In the genomic region with DNA sequence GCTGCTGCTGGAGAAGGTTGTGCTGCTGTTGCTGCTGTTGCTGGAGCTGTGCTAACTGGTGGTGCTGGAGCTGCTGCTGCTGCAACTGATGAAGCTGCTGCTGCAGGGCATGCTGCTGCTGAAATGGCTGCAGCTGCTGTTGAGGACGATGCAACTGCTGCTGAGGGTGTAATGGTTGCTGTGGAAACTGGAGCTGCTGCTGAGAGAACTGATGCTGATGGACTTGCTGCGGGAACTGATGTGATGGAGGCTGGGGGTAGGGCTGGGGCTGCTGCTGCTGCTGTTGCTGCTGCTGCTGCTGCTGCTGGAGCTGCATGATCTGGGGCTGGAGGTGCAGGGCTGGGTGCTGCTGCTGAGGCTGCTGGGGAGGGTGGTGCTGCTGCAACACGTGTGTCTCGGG, we compare ENCODE assay signal across 21 mouse cellular contexts. TPM values are rescaled to one million over a fixed set of nuclear protein-coding genes. Genes with fewer than 3 reads are reported as not detected.
DNase-seq lines count a peak whose midpoint lies in the region; ATAC-seq and TF ChIP-seq lines count a peak whose summit lies in the region.
"Had no signal": no experiment of that assay in that cellular context is flagged by ENCODE, and none has a peak within 500 bp of the region (broad histone marks: within the 10 kb centered on the region; RNA-seq: fewer than 3 reads in every experiment).

No protein-coding gene starts in this region.

- H3K36me3 ChIP-seq in forebrain, embryonic 15.5 days: peaks cover 53% of the 10 kb centered on the region
- peaks cover 94% of the 10 kb centered on the region for H3K36me3 ChIP-seq in forebrain, embryonic 13.5 days (ENCODE audit: poor library complexity, severe bottlenecking)
- peaks cover 82% of the 10 kb centered on the region for H3K36me3 ChIP-seq in midbrain, embryonic 13.5 days
- H3K36me3 ChIP-seq in midbrain, postnatal 0 days (ENCODE audit: insufficient read depth, low read length): peaks cover 35% of the 10 kb centered on the region
- H3K36me3 ChIP-seq in heart, embryonic 11.5 days (ENCODE audit: control insufficient read depth, insufficient read depth, low read length): peaks cover 41% of the 10 kb centered on the region

- TF ChIP-seq CTCF in midbrain, postnatal 0 days (IDR thresholded peaks at IDR 0.05): no peak
- no peak for TF ChIP-seq CTCF in brain, embryonic 14.5 days (IDR thresholded peaks at IDR 0.05; ENCODE audit: borderline replicate concordance, extremely low read depth, insufficient read depth, insufficient read length)

- H3K4me1 ChIP-seq in forebrain, embryonic 15.5 days: no peaks in the 10 kb centered on the region
- peaks cover 7% of the 10 kb centered on the region for H3K4me1 ChIP-seq in forebrain, embryonic 13.5 days
- H3K4me1 ChIP-seq in midbrain, embryonic 13.5 days (replicated peaks): peaks cover 19% of the 10 kb centered on the region
- no peaks in the 10 kb centered on the region for H3K4me1 ChIP-seq in midbrain, postnatal 0 days (ENCODE audit: insufficient read depth, low read length)
- H3K4me1 ChIP-seq in heart, embryonic 11.5 days (ENCODE audit: control insufficient read depth, insufficient read depth, low read length): peaks cover 7% of the 10 kb centered on the region
- H3K4me1 ChIP-seq: embryonic facial prominence, embryonic 15.5 days; intestine, embryonic 15.5 days had no signal

- WGBS in forebrain, embryonic 15.5 days: 74% methylated on average over 4 of the region's 4 CpGs
- 75% methylated on average over 4 of the region's 4 CpGs for WGBS in forebrain, embryonic 13.5 days
- WGBS in midbrain, embryonic 13.5 days: 74% methylated on average over 4 of the region's 4 CpGs
- WGBS in midbrain, postnatal 0 days: 73% methylated on average over 4 of the region's 4 CpGs
- 92% methylated on average over 4 of the region's 4 CpGs for WGBS in heart, embryonic 11.5 days (ENCODE audit: insufficient replicate concordance)

- DNase-seq in midbrain, postnatal 0 days (ENCODE audit: low spot score): no peak
- DNase-seq in brain, embryonic 14.5 days (ENCODE audit: low read depth): peak; percentile 42
- DNase-seq in thymus, postnatal 36 days: no peak
- DNase-seq: adrenal gland, adult 2 months; adrenal gland, postnatal 25 days; cerebellum, adult 11 months; cerebellum, adult 8-10 months; cerebellum, postnatal 14 days; embryo, embryonic 11 days; gastrocnemius, adult 2 months; gastrocnemius, postnatal 25 days; heart, postnatal 36 days had no signal

- H3K4me2 ChIP-seq in forebrain, embryonic 15.5 days (replicated peaks): no peak overlapping the region
- H3K4me2 ChIP-seq in forebrain, embryonic 13.5 days: no peak overlapping the region
- H3K4me2 ChIP-seq in midbrain, embryonic 13.5 days (replicated peaks): no peak overlapping the region
- no peak overlapping the region for H3K4me2 ChIP-seq in midbrain, postnatal 0 days (ENCODE audit: low read depth, low read length, poor library complexity, severe bottlenecking)
- no peak overlapping the region for H3K4me2 ChIP-seq in heart, embryonic 11.5 days
- H3K4me2 ChIP-seq: embryonic facial prominence, embryonic 15.5 days; heart, embryonic 13.5 days; hindbrain, embryonic 13.5 days; intestine, embryonic 15.5 days had no signal

- H3K9me3 ChIP-seq in forebrain, embryonic 15.5 days: no peaks in the 10 kb centered on the region
- no peaks in the 10 kb centered on the region for H3K9me3 ChIP-seq in forebrain, embryonic 13.5 days (replicated peaks)
- no peaks in the 10 kb centered on the region for H3K9me3 ChIP-seq in midbrain, embryonic 13.5 days
- no peaks in the 10 kb centered on the region for H3K9me3 ChIP-seq in midbrain, postnatal 0 days (ENCODE audit: low read length)
- H3K9me3 ChIP-seq in heart, embryonic 11.5 days (replicated peaks; ENCODE audit: control insufficient read depth, low read length): no peaks in the 10 kb centered on the region
- H3K9me3 ChIP-seq: embryonic facial prominence, embryonic 15.5 days; heart, embryonic 13.5 days; hindbrain, embryonic 13.5 days; intestine, embryonic 15.5 days had no signal

- H3K4me3 ChIP-seq in forebrain, embryonic 15.5 days: no peak overlapping the region
- H3K4me3 ChIP-seq in forebrain, embryonic 13.5 days: no peak overlapping the region
- no peak overlapping the region for H3K4me3 ChIP-seq in midbrain, embryonic 13.5 days (replicated peaks)
- H3K4me3 ChIP-seq in midbrain, postnatal 0 days (ENCODE audit: low read depth, low read length): no peak overlapping the region
- H3K4me3 ChIP-seq in heart, embryonic 11.5 days (ENCODE audit: low read depth, low read length): no peak overlapping the region
- H3K4me3 ChIP-seq: embryonic facial prominence, embryonic 15.5 days; erythroblast, embryonic 14.5 days; gastrocnemius, adult 2 months; heart, embryonic 13.5 days; hindbrain, embryonic 13.5 days; intestine, embryonic 15.5 days had no signal

- ATAC-seq in forebrain, embryonic 15.5 days (replicated peaks): 0 out of 2 replicates have a peak, but pooled peaks have one; percentile 41
- ATAC-seq in forebrain, embryonic 13.5 days: no peak
- 0 out of 2 replicates have a peak, but pooled peaks have one; percentile 20 for ATAC-seq in midbrain, embryonic 13.5 days
- no peak for ATAC-seq in midbrain, postnatal 0 days (ENCODE audit: low FRiP score)
- no peak for ATAC-seq in heart, embryonic 11.5 days (replicated peaks; ENCODE audit: insufficient number of reproducible peaks, low FRiP score, low TSS enrichment)
- ATAC-seq: intestine, embryonic 15.5 days had no signal

- no peak overlapping the region for H3K27ac ChIP-seq in forebrain, embryonic 15.5 days (replicated peaks)
- H3K27ac ChIP-seq in forebrain, embryonic 13.5 days: no peak overlapping the region
- peak overlapping the region; percentile 25; the same call in 1 of the 2 replicates for H3K27ac ChIP-seq in midbrain, embryonic 13.5 days
- H3K27ac ChIP-seq in midbrain, postnatal 0 days (ENCODE audit: low read depth, low read length): no peak overlapping the region
- no peak overlapping the region for H3K27ac ChIP-seq in heart, embryonic 11.5 days (ENCODE audit: low read depth, low read length)
- H3K27ac ChIP-seq: embryonic facial prominence, embryonic 15.5 days; gastrocnemius, adult 2 months; heart, embryonic 13.5 days; hindbrain, embryonic 13.5 days; intestine, embryonic 15.5 days had no signal

- H3K27me3 ChIP-seq in forebrain, embryonic 15.5 days: no peaks in the 10 kb centered on the region
- no peaks in the 10 kb centered on the region for H3K27me3 ChIP-seq in forebrain, embryonic 13.5 days
- no peaks in the 10 kb centered on the region for H3K27me3 ChIP-seq in midbrain, embryonic 13.5 days
- H3K27me3 ChIP-seq in midbrain, postnatal 0 days (ENCODE audit: insufficient read depth, low read length): no peaks in the 10 kb centered on the region
- H3K27me3 ChIP-seq in heart, embryonic 11.5 days (ENCODE audit: control insufficient read depth, insufficient read depth, low read length): no peaks in the 10 kb centered on the region
- H3K27me3 ChIP-seq: embryonic facial prominence, embryonic 15.5 days; heart, embryonic 13.5 days; hindbrain, embryonic 13.5 days; intestine, embryonic 15.5 days had no signal

- H3K9ac ChIP-seq in forebrain, embryonic 15.5 days (replicated peaks): no peak overlapping the region
- no peak overlapping the region for H3K9ac ChIP-seq in forebrain, embryonic 13.5 days
- no peak overlapping the region; the same call in 1 of the 2 replicates for H3K9ac ChIP-seq in midbrain, embryonic 13.5 days (replicated peaks)
- no peak overlapping the region for H3K9ac ChIP-seq in midbrain, postnatal 0 days (replicated peaks; ENCODE audit: low read length, poor library complexity, severe bottlenecking)
- H3K9ac ChIP-seq in heart, embryonic 11.5 days (ENCODE audit: low read depth, low read length): no peak overlapping the region
- H3K9ac ChIP-seq: embryonic facial prominence, embryonic 15.5 days; heart, embryonic 13.5 days; hindbrain, embryonic 13.5 days; intestine, embryonic 15.5 days had no signal

- no peak for TF ChIP-seq POLR2A in brain, embryonic 14.5 days (IDR thresholded peaks at IDR 0.05; ENCODE audit: borderline replicate concordance, extremely low read depth, insufficient read depth, insufficient read length, poor library complexity, severe bottlenecking)

RNA-seq across cellular contexts. Expression of gene Paxip1, which starts 25.7 kb away (rescaled TPM):
- 30.8 and 31.4 TPM in 2 replicates for polyA plus RNA-seq in forebrain, embryonic 15.5 days (2015; fragmentation: Nextera tagmentation; extraction: Ambion mirVana)
- 27.7 and 37.5 TPM in 2 replicates for polyA plus RNA-seq in forebrain, embryonic 13.5 days (2015; fragmentation: Nextera tagmentation; extraction: Ambion mirVana)
- 30.0 and 32.7 TPM in 2 replicates for polyA plus RNA-seq in midbrain, embryonic 13.5 days (2015; fragmentation: Nextera tagmentation; extraction: Ambion mirVana)
- total RNA-seq in midbrain, postnatal 0 days (2014; rRNA removed): 43.0 and 48.8 TPM in 2 replicates
- polyA plus RNA-seq in midbrain, postnatal 0 days (2015; fragmentation: Nextera tagmentation; extraction: Ambion mirVana): 21.2 and 23.1 TPM in 2 replicates
- polyA plus RNA-seq in brain, embryonic 14.5 days (2012; rRNA removed): 40.2 and 43.4 TPM in 2 replicates
- 27.2 and 28.2 TPM in 2 replicates for polyA plus RNA-seq in heart, embryonic 11.5 days (2014; fragmentation: Nextera tagmentation; extraction: Ambion mirVana)

Comparison
In these comparisons a context has a peak if more than half of its experiments do, and no peak if none do; other contexts are left out.
1. ATAC-seq: peak in forebrain, embryonic 15.5 days (single experiment) and midbrain, embryonic 13.5 days (single experiment); none in forebrain, embryonic 13.5 days (single experiment), midbrain, postnatal 0 days (single experiment) and heart, embryonic 11.5 days (single experiment).